Mouse (Mus musculus): ENCODE results near the gene Hcar1. TPM values are rescaled to one million over a fixed set of nuclear protein-coding genes. Genes with fewer than 3 reads are reported as not detected.

Gene Hcar1
- total RNA-seq, 1 experiment, result not detected

- in situ Hi-C loops (cut with MboI; ENCODE audit: low sequenced_read_pairs in 2 of 2, unreplicated experiment in 2 of 2), result no loop called here
- H3K27ac ChIP-seq (ENCODE audit: insufficient read depth, low read depth, low read length, poor library complexity, severe bottlenecking), result no peak overlapping the region
- no peaks in the 10 kb centered on the region for H3K36me3 ChIP-seq (ENCODE audit: control insufficient read depth, insufficient read depth, low read length, poor library complexity, severe bottlenecking)
Measured at GRCm38 (mm10) chr5:123886365-123886764, 6.5 kb upstream of the Hcar1 start.

GRCm38 (mm10) chr5:123884332-123884731 is 4.5 kb upstream of the Hcar1 start:
- Histone ChIP-seq H3K4me3 (ENCODE audit: insufficient read depth in 1 of 2, low read depth in 1 of 2, low read length in 2 of 2, poor library complexity in 1 of 2, severe bottlenecking in 1 of 2) (no peak overlapping the region), H3K36me3 (ENCODE audit: control insufficient read depth, insufficient read depth, low read length, poor library complexity, severe bottlenecking) (no peaks in the 10 kb centered on the region), H3K9me3 (ENCODE audit: control insufficient read depth, insufficient read depth, low read depth, low read length) (no peaks in the 10 kb centered on the region), H3K9ac (ENCODE audit: insufficient read depth, low read depth, low read length, poor library complexity, severe bottlenecking) (no peak overlapping the region), H3K4me1 (ENCODE audit: control insufficient read depth in 2 of 2, insufficient read depth in 2 of 2, low read length in 2 of 2, poor library complexity in 1 of 2) (peaks cover 0 to 4% of the 10 kb centered on the region in 2 experiments; a peak in 1 of 4 replicates), H3K27ac (ENCODE audit: insufficient read depth, low read depth, low read length, poor library complexity, severe bottlenecking) (no peak overlapping the region)
- TF ChIP-seq ZNF384 (IDR thresholded peaks at IDR 0.05; ENCODE audit: low read depth, low read length), result no peak
- in situ Hi-C loops (cut with MboI; ENCODE audit: low sequenced_read_pairs in 2 of 2, unreplicated experiment in 2 of 2), result no loop called here
- DNase-seq (ENCODE audit: low read depth, low spot score), result no peak

More at GRCm38 (mm10) chr5:123886365-123886764, 6.5 kb upstream of the Hcar1 start:
- Histone ChIP-seq H3K4me3 (ENCODE audit: insufficient read depth in 1 of 2, low read depth in 1 of 2, low read length in 2 of 2, poor library complexity in 1 of 2, severe bottlenecking in 1 of 2) (no peak overlapping the region), H3K9me3 (ENCODE audit: control insufficient read depth, insufficient read depth, low read depth, low read length) (no peaks in the 10 kb centered on the region), H3K9ac (ENCODE audit: insufficient read depth, low read depth, low read length, poor library complexity, severe bottlenecking) (no peak overlapping the region), H3K4me1 (ENCODE audit: control insufficient read depth in 2 of 2, insufficient read depth in 2 of 2, low read length in 2 of 2, poor library complexity in 1 of 2) (no peaks in the 10 kb centered on the region)
- DNase-seq (ENCODE audit: low read depth, low spot score), result no peak
- no peak for TF ChIP-seq MAFK (IDR thresholded peaks at IDR 0.05; ENCODE audit: insufficient read depth, low read depth, low read length)

DNA sequence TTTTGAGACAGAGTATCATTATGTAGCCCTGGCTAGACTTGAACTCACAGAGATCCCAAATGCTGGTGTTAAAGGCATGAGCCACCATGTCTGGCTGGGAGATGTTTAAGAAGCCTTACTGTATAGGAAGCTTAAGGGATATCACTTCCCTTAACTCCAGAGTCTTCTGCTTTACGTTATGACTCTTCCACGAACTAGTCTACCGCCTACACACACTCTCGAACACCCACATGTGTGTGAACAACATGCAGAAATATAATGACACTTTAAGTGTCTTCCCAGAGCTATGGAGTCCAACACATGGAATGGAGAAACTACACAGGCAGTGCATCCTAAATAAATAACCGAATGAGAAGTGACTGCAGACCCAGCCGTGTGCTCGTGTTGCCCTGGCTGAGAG is 4.1 kb upstream of the Hcar1 start:
- Histone ChIP-seq H3K4me3 (ENCODE audit: insufficient read depth in 1 of 2, low read depth in 1 of 2, low read length in 2 of 2, poor library complexity in 1 of 2, severe bottlenecking in 1 of 2) (no peak overlapping the region), H3K36me3 (ENCODE audit: control insufficient read depth, insufficient read depth, low read length, poor library complexity, severe bottlenecking) (no peaks in the 10 kb centered on the region), H3K9ac (ENCODE audit: insufficient read depth, low read depth, low read length, poor library complexity, severe bottlenecking) (no peak overlapping the region), H3K9me3 (ENCODE audit: control insufficient read depth, insufficient read depth, low read depth, low read length) (no peaks in the 10 kb centered on the region), H3K4me1 (ENCODE audit: control insufficient read depth in 2 of 2, insufficient read depth in 2 of 2, low read length in 2 of 2, poor library complexity in 1 of 2) (peaks cover 0 to 7% of the 10 kb centered on the region in 2 experiments; a peak in 1 of 4 replicates), H3K27ac (ENCODE audit: insufficient read depth, low read depth, low read length, poor library complexity, severe bottlenecking) (no peak overlapping the region)
- in situ Hi-C loops (cut with MboI; ENCODE audit: low sequenced_read_pairs in 2 of 2, unreplicated experiment in 2 of 2), result no loop called here
- TF ChIP-seq ZNF384 (IDR thresholded peaks at IDR 0.05; ENCODE audit: low read depth, low read length) (no peak), CHD2 (IDR thresholded peaks at IDR 0.05; ENCODE audit: low read depth, low read length) (no peak), ZC3H11A (IDR thresholded peaks at IDR 0.05; ENCODE audit: borderline replicate concordance, low read depth, low read length) (no peak), MAFK (IDR thresholded peaks at IDR 0.05; ENCODE audit: insufficient read depth, low read depth, low read length) (no peak), HCFC1 (IDR thresholded peaks at IDR 0.05; ENCODE audit: borderline replicate concordance, insufficient read depth, low read length) (no peak)
- DNase-seq (ENCODE audit: low read depth, low spot score), result no peak

DNA sequence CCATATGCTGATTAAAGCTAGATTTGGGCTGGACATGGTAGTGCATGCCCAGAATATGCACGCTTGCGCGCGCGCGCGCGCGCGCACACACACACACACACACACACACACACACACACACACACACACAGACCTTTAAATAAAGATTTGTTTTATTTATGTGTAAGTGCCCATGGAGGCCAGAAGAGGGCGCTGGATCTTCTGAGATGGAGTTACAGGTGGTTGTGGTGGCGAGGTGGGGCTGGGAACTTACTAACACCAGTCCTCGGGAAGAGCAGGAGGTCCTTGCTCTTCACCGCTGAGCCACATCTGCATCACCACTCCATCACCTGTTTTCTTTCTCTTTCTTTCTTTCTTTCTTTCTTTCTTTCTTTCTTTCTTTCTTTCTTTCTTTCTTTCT is 958 bp upstream of the Hcar1 start:
- TF ChIP-seq HCFC1 (IDR thresholded peaks at IDR 0.05; ENCODE audit: borderline replicate concordance, insufficient read depth, low read length), result no peak
- TF ChIP-seq ZNF384 (IDR thresholded peaks at IDR 0.05; ENCODE audit: low read depth, low read length), result no peak
- no peak for TF ChIP-seq CHD2 (IDR thresholded peaks at IDR 0.05; ENCODE audit: low read depth, low read length)
- no peak for TF ChIP-seq ZC3H11A (IDR thresholded peaks at IDR 0.05; ENCODE audit: borderline replicate concordance, low read depth, low read length)
- no peak for TF ChIP-seq MAFK (IDR thresholded peaks at IDR 0.05; ENCODE audit: insufficient read depth, low read depth, low read length)
- Histone ChIP-seq H3K4me3 (ENCODE audit: insufficient read depth in 1 of 2, low read depth in 1 of 2, low read length in 2 of 2, poor library complexity in 1 of 2, severe bottlenecking in 1 of 2) (no peak overlapping the region), H3K36me3 (ENCODE audit: control insufficient read depth, insufficient read depth, low read length, poor library complexity, severe bottlenecking) (no peaks in the 10 kb centered on the region), H3K9ac (ENCODE audit: insufficient read depth, low read depth, low read length, poor library complexity, severe bottlenecking) (no peak overlapping the region), H3K9me3 (ENCODE audit: control insufficient read depth, insufficient read depth, low read depth, low read length) (no peaks in the 10 kb centered on the region), H3K4me1 (ENCODE audit: control insufficient read depth in 2 of 2, insufficient read depth in 2 of 2, low read length in 2 of 2, poor library complexity in 1 of 2) (peaks cover 0 to 9% of the 10 kb centered on the region in 2 experiments; a peak in 1 of 4 replicates), H3K27ac (ENCODE audit: insufficient read depth, low read depth, low read length, poor library complexity, severe bottlenecking) (no peak overlapping the region)
- in situ Hi-C loops (cut with MboI; ENCODE audit: low sequenced_read_pairs in 2 of 2, unreplicated experiment in 2 of 2), result no loop called here
- DNase-seq (ENCODE audit: low read depth, low spot score), result peak; percentile 35

DNA sequence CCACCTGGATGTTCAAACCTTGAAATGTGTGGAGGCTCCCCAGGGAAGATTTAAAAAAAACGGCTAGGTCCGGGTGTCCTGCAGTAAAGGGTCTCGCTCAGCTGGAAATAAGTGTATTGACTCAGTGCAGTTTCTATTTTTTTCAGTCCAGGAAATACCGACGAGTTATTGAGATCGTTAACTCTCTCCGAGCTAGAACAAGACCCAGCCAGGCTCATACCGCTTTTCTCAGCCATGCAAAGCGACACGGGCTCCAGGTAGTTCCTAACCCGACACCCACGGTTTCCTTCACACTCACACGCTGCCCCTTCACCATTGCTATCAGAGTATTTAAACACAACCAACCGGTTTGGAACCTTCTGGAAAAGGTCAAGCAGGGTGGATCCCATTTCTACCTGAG is 1.8 kb downstream of the Hcar1 start:
- TF ChIP-seq ZNF384 (IDR thresholded peaks at IDR 0.05; ENCODE audit: low read depth, low read length), result no peak
- TF ChIP-seq ZC3H11A (IDR thresholded peaks at IDR 0.05; ENCODE audit: borderline replicate concordance, low read depth, low read length), result no peak
- TF ChIP-seq CHD2 (IDR thresholded peaks at IDR 0.05; ENCODE audit: low read depth, low read length), result no peak
- no peak for TF ChIP-seq HCFC1 (IDR thresholded peaks at IDR 0.05; ENCODE audit: borderline replicate concordance, insufficient read depth, low read length)
- TF ChIP-seq MAFK (IDR thresholded peaks at IDR 0.05; ENCODE audit: insufficient read depth, low read depth, low read length), result no peak
- Histone ChIP-seq H3K36me3 (ENCODE audit: control insufficient read depth, insufficient read depth, low read length, poor library complexity, severe bottlenecking) (no peaks in the 10 kb centered on the region), H3K4me3 (ENCODE audit: insufficient read depth in 1 of 2, low read depth in 1 of 2, low read length in 2 of 2, poor library complexity in 1 of 2, severe bottlenecking in 1 of 2) (no peak overlapping the region), H3K27ac (ENCODE audit: insufficient read depth, low read depth, low read length, poor library complexity, severe bottlenecking) (no peak overlapping the region), H3K9me3 (ENCODE audit: control insufficient read depth, insufficient read depth, low read depth, low read length) (no peaks in the 10 kb centered on the region), H3K4me1 (ENCODE audit: control insufficient read depth in 2 of 2, insufficient read depth in 2 of 2, low read length in 2 of 2, poor library complexity in 1 of 2) (peaks cover 0 to 9% of the 10 kb centered on the region in 2 experiments; a peak in 1 of 4 replicates), H3K9ac (ENCODE audit: insufficient read depth, low read depth, low read length, poor library complexity, severe bottlenecking) (no peak overlapping the region)
- in situ Hi-C loops (cut with MboI; ENCODE audit: low sequenced_read_pairs in 2 of 2, unreplicated experiment in 2 of 2), result no loop called here
- no peak for DNase-seq (ENCODE audit: low read depth, low spot score)
